Mouse (Mus musculus) neural tube, embryonic 10.5 days (tissue): ENCODE data around the gene Rpl24.

Experiments used
- DNase-seq: peaks from one replicate; pipeline ENCODE4 v3.0.0-alpha.2; 2017; ENCODE audit warnings: low spot score; ENCODE audit errors: extremely low spot score

Rpl24 gene

DNA sequence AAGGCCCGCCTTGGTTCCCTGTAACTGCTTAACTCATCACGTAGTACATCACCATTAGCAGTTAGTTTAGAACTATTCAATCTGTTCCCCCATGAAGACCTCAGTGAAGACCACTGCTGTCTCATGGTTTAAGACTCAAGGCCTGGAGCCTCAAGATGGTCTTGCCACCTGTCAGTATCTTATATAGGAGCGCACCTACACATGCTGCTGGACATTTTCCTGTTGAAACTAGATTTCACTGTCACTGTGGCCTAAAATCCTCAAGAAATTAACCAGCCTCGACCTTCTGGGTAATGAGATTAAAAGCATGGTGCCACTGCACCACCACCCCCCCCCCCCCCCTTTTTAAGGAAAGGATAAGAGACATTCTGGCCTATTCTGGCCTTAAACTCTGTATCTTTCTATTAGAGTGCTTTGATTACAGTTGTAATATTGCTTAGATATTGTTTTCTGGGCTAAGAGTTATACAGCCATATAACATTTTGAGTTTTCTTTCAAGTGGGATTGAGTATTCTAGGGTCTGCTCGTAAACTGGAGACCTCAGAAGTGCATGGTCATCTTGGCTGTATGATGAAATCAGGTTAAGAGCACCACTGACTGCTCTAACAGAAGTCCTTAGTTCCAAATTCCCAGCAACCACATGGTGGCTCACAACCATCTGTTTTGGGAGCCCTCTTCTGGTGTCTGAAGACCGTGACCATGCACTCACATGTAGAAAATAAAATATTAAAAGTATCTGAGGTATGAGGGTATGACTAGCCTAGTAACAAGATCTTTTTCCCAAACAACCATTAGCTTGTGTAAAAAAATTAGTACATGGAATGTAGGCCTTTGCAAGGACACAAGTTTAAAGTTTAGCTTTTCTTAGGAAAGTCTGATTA is 5.9 kb downstream of the Rpl24 start:
- no peak for DNase-seq

GRCm38 (mm10) chr16:55972626-55973201 is 6.6 kb downstream of the Rpl24 start:
- no peak for DNase-seq

DNA sequence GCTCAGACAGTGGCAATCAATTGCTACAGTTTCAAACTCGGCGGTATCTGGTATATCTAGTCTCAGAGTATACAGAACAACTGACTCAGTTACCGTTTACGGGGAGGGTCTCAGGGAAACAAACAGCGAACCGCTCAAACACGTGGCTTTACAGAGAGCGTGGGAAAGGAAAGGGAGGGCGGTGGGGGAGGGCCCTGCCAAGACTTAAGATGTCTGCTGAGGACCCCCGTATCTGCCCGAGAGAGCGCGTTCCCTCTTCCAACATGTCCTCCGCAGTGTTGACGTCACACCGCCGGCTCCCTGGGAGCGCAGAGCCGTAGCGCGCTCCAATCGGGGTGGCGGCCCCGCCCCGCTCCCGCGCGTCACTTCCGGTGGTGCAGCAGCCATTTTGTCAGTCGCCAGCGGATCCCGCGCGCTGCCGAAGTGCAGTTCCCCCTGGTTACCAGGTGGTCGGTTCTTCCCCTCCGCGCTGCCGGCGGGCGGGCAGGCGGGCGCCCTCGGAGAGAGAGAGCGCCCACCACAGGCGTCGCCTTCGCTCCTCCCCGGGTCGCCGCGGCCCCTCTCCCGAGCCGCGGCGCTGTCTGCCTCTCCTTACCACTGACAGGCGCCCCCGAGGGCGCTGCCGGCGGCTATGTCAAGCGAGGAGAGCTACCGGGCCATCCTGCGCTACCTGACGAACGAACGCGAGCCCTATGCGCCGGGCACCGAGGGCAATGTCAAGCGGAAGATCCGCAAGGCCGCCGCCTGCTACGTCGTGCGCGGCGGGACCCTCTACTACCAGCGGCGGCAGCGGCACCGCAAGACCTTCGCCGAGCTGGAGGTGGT is 7.6 kb downstream of the Rpl24 start, which contains the start of gene Zbtb11:
Zbtb11 (plus strand) TSS at position 453 of the 825 bp plus-strand sequence.
- peak; percentile 99 for DNase-seq

DNA sequence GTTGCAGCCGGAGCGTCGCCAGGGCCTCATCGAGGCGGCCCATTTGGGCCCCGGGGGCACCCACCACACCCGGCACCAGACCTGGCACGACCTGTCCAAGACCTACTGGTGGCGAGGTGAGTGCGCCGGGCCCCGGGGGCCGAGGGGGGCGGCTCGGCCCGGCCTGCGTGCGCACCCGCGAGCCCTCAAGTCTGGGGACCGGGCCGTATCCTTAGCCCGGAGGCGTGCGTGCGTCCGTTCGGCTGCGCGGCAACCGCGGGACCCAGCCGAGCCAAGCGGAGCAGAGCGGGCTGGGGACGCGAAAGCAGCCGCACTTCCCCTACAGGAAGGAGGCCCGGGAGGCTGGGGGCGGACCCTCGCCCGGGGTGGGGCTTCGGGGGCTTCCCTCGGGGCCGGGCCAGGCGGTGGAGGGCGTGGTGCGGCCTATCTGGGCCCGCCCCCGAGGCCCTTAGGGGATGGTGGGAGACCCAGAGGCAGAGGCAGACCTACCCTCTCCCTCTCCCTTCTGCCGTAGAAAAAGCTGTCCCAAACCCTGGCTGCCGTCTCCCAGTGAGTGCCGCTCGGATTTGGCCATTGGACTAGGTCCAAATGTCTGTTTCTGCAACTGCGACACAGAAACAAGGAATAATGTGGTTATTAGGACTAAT is 8.3 kb downstream of the Rpl24 start:
- peak; percentile 87 for DNase-seq

DNA sequence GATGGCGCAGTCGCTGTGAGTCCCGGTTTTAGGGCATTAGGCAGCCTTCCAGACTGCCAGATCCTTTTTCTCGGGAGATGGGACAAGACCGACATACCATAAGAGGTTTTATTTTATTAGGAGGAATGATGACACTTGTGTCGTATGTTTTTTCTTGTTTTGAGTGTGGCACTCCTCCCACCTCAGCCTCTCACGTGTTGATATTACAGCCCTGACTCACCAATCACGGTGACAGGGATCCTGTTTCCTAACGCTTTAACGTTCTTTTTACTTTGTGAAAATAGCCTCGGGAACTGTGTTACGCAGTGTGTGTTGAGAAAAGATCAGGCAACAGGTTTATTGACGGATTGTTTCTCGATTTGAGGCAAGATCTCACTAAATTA is 8.8 kb downstream of the Rpl24 start:
- no peak for DNase-seq

DNA sequence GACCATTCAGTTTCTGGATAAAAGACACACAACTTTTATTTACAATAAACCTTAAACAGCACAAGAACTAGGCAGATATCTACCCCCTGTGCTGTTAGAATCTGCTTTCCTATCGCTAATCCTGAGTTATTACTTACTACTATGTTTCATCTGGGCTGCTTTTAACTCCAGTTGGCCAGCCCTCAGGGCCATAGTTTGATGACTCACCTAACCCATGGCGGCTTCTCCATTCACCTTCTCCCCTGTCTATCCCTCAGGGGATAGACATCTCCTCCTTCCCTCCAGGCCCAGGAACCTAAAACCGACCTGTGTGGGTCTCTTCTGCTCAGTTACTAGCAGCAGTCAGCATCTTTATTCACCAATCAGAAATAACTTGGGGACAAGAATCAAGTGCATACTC is 19.9 kb downstream of the Rpl24 start:
- DNase-seq: no peak

GRCm38 (mm10) chr16:55990311-55990710 is 24.2 kb downstream of the Rpl24 start:
- no peak for DNase-seq

- no peak for DNase-seq
These were observed 28.2 kb downstream of the Rpl24 start for GRCm38 (mm10) chr16:55994235-55994634.

- DNase-seq: no peak
These were observed 40.7 kb downstream of the Rpl24 start for GRCm38 (mm10) chr16:56006798-56007197.

DNA sequence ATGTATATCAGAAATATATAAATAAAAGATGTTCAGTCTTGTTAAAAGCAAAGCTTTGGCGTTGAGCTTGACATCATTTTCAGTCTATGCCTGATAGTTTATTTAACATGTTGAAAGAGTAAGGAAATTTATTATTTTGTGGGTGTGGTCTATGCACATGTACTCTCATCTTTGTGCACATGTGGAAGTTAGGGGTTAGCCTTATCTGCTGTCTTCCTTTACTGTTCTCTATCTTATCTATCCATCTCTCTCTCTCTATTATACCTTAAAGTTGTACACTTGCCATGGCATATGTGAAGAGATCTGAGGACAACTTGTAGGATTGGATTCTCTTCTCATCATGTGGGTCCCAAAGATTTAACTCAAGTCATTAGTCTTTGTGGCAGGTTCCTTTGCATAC is 42.8 kb downstream of the Rpl24 start:
- DNase-seq: no peak

DNA sequence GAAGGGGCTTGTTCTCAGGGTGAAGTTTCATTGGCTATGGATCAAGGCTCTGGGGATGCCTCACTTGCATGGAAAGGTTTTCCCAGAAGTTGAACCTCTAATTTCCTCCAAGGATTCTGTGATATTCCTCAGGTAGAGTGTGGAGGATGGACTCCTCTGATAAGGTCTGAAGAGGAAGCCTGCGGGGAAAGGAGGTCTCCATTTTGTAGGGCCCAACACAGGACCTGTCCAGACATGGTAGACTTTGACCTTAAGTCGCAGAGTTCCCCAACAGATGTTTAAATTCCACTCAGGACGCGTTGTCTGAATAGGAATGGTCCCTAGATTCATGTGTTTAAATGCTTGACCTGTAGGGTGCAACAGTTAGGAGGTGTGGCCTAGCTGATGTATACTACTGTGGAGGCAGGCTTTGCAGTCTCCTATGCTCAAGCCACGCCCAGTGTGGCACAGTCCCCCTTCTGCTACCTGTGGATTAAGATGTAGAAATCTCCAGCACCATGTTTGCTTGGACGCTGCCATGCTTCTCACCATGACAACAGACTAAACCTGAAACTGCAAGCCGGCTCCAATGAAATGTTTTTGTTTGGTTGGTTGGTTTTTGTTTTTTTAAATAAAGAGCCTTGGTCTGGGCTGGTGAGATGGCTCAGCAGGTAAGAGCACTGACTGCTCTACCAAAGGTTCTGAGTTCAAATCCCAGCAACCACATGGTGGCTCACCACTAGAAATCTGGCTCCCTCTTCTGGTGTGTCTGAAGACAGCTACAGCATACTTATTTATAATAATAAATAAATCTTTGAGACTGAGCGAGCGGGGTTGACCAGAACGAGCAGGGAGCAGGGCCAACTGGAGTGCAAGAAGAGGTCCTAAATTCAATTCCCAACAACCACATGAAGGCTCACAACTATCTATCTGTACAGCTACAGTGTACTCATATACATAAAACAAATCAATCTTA is 47.0 kb downstream of the Rpl24 start:
- DNase-seq: no peak

GRCm38 (mm10) chr16:56014076-56014475 is 48.0 kb downstream of the Rpl24 start:
- DNase-seq: no peak

DNA sequence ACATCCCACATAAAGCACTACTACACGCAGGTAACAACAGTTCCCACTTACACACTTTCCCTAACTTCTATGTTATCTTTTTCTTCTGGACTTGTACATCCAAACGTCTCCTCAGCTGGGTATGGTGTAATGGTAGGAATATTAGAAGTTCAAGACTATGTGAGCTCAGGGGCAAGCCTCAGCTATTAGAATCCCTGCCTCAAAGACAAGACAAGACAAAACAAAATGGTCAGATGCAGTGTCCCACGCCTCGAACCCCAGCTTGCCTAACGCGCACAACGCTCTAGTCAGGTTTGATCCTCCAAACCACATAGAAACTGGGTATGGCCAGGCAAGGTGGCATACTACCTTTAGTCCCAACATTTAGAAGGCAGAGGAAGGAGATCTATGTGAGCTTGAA is 53.6 kb downstream of the Rpl24 start:
- DNase-seq: no peak
